Mouse (Mus musculus) thymus, postnatal 36 days (tissue): ENCODE data around the gene Thoc5.

Experiments used
- DNase-seq, 2 experiments: peaks; one replicate each; pipeline ENCODE4 v3.0.0; 2022; ENCODE audit warnings: mixed read lengths in 2 of 2

The Thoc5 gene

DNA sequence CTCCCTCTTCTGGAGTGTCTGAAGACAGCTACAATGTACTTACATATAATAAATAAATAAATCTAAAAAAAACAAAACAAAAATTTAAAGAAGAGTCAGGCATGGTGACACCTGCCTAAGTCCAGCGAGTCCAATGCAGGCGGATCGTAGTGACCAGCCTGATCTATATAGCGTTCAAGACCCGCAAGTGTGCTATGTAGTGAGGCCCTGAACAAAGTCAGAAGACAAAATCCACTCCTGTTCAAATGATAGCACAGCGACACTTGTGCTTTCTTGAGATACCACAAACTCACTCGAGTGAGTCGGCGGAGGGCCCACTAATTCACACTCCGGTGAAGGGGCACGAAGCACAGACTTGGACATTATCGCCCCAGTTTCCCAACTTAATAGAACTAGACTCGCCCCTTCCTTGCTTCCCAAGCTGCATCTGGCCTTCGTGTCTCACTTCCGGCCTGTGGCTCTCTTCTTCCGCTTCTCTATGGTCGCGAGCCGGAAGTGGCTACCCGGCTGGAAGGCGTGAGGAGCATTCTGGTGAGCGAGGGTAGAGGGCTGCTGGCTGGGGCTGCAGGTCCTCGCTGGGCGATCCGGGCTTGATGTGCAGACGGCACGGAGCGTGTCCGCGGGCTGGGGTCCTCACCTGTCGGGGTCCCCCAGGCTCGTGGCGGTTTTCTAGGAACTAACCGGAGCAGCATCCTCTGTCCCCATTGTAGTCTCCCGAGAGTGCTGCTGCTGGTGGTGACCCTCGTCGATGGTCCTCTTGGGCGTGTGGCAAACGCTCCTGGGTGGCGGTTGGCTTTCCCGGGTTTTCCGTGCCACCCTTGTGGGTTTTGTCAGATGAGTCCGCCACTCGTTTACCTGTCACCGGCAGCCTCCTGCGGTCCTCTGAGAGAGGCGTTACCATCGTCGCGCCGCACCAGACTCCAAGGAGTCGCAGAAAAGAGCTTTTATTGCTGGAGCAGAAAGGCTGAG, at the start of gene Thoc5:
TSS of gene Thoc5 (plus strand) at position 473 of the 969 bp plus-strand sequence.
- DNase-seq: peak; percentile 73 to 79

DNA sequence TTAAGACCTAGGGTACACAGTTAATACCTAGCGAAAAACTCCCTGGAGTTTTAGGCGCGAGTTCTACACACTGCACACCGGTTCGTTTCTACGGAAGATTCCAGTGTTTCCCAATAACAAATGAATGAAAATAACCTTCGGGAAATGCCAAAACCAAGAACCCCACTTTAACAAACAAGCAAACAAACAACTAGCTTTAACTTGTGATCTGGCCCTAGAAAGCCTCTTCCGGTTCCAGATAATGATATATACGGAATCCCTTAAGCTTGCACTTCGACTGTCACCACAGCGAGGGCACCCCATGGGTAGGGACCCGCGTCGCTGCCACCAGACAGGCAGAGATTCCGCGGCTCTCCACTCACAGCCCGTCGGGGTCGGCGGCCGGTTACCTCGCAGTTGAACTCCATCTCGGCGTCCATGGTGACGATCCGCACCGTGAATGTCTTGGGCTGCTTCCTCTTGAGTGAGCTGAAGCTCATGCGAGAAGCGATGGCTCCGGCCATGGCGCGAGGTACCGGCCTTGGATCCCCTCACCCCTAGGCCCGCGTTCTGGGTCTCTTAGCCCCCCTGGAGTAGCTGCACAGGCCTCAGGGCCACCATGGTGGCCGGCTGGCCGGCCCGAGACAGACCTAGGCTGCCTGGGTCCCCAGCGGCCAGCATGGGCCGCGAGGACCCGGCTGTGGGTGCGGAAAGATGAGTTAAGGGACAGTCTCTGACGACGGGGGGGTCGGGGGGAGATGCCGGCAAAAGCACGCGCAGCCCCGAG, 46.5 kb upstream of the Thoc5 start:
- DNase-seq: peak; percentile 58 to 62

DNA sequence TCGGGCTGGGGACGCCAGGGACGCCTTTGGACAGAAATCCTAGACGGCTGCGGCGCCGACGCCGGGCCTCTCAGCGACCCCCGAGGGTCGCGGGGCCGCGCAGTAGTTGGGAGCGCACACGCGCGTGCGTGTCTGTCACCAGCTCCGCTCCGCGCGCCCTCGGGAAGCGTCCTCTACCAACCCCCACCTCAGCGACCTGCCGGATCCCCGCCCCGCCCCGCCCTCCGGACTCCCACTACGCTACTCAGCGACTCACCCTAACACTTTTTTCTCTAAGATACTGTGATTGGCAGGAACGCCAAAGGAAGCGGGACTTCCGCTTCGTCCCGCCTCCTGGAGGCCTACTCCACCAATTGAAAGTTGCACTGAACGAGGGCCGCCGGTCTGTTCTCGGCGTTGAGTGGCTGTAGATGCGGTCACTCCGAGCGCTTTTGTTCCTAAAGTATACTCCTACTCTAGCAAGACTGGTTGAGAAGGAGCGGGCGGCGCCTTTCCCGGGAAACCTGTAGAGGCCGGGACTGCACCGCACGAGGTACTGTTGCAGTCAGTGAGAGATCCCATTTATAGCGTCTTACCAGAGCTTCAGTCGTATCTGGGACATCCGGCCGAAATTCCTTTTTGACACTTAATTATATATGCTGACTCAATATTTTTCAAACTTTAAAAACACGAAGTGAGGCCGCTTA, 45.7 kb upstream of the Thoc5 start, which contains the start of gene Nf2:
TSS of gene Nf2 (minus strand) at position 279 of the 686 bp plus-strand sequence.
- peak; percentile 91 to 97 for DNase-seq

DNA sequence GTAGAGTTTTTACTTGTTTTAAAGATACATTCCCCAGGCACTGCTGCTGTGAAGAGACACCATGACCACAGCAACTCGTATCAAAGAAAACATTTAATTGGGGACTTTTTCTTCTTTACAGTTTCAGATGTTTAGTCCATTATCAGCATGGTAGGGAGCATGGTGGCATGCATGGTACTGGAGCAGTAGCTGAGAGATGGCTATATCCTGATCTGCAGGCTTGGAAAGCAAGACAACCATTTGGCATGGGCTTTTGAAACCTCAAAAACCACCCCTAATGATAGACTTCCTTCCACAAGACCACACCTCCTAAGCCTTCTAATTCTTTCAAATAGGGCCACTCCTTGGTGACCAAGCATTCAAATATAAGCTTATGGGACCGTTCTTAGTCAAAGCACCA, 44.7 kb upstream of the Thoc5 start:
- no peak for DNase-seq

DNA sequence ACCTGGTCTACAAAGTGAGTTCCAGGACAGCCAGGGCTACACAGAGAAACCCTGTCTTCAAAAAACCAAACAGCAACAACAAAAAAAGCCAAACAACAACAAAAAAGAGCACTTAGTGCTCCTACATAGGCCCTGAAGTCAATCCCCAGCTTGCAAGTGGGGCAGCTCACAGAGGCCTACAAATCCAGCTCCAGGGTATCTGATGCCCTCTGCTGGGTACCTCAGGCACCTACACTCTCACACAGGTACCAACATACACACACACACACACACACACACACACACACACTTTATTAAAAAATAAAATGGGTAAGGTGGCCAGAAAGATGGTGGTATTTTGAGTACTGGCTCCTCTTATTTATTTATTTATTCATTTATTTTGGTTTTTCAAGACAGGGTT, 42.1 kb upstream of the Thoc5 start:
- DNase-seq: no peak

DNA sequence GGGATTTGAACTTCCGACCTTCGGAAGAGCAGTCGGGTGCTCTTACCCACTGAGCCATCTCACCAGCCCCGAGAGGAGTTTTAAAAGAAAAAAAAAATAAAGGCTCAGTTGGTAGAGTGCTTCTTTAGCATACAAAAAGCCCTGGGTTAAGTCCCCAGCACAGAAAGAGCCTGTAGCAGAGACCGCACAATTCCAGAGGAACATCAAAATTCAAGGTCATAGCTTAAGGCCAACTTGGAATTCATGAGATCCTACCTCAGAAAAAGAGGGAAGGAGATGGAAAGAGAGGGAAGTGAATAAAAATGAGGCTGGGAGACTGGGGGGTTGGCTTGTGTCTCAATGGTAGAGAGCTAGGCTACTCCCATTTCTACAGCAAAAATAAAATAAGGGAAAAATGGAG, 40.9 kb upstream of the Thoc5 start:
- no peak for DNase-seq

DNA sequence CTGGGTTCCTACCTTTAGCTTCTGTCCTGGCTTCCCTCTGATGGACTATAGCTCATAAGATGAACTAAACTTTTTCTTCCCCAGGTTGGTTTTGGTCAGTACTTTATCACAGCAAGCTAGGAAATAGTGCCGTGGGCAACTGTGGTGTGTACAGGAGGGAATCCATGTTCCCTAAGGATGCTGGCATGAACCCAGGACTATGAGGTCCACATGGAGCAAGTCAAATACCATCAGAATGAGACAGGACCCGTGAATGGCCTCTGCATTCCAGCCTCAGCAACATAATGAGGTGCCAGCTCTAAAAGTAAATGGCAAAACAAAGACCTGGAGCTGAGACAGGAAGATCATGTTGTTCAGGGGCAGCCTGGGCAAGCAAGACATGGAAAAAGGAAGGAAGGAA, 36.7 kb upstream of the Thoc5 start:
- DNase-seq: no peak

DNA sequence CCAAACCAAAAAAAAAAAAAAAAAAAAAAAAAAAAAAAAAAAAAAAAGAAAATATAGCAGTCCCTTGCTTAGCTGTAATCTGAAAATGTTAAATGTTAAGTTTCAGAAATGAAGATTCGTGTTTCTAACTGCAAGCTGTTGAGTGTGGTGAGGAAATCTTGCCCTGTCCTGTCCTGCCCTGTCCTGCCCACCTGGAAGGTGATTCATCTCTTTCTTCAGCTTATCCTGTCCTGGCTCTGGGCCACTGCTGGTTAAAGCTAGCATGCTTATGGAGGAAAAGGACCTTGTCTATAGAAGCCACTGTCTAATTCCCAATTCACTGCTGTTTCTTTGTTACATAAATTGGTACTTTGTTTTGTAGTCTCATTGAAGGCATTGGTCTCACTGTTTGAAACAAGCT, 34.1 kb upstream of the Thoc5 start:
- DNase-seq: no peak

DNA sequence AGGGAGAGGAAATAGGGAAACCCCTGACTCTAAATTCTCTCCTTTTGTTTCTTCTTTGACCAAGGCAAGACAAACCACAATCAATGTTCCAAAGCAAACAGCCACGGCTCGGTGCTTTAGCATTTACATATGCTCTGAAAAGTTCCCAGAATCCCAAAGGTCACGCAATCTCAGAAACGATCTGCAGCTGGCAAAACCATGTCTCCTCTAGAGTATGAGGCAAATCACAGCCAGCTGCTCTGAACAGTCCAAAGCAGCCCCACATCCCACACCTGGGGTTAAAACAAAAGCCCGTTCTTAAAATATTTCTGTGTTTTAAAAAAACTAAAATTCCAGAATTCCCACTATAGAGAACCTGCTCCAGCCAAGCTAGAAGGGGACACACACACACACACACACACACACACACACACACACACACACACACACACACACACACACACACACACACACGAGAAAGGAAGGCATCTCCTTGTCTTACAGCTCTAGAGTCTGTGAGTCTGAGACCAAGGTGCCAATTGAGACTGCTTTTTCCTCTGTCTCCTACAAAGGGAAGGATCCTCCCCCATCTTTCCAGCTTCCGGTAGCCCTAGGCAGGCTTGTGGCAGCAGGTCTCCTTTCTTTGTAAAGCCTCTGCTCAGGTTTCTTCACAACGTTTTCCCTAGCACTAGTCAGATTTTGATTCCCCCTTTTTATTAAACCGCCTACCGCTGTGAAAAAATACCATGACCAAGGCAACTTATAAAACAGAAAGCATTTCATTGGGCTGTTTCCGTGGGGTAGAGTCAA, 33.1 kb upstream of the Thoc5 start:
- DNase-seq: no peak

DNA sequence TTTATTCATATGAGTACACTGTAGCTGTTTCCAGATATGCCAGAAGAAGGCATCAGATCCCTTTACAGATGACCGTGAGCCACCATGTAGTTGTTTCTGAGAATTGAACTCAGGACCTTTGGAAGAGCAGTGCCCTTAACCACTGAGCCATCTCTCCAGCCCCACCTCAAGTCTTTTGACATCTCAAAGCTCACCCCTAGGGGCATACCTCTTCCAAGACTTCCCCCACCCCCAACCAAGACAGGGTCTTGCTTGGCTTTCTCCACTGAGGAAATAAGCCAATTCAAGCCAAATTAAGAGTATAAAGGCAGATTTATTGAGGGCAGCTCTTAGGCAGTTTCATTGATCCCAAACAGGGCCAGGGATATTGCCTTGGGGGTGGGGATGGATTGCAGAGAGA, 32.4 kb upstream of the Thoc5 start:
- DNase-seq: no peak

DNA sequence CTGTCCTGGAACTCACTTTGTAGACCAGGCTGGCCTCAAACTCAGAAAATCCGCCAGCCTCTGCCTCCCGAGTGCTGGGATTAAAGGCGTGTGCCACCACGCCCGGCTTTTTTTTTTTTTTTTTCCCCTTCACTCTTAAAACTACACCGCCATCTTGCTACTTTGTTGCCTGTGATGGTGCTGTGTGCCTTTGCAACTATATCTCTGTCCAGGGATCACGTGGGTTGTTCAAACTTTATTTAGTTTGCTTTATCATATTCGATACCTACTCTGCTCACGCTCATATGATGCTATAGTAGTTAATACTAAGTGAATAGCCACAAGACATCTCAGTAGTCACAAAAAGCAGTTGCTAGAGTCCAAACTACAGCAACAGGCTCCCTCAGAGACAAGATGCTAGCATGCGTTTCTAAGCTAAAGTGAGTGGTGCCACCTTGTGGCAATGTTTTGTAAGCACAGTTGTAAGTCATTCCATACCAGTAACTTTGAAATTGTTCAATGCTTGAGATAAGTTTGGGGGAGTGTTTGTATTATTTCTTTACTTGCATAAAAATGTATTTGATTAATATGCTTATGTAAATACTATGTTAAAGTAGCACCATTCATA, 29.4 kb upstream of the Thoc5 start:
- DNase-seq: peak; percentile 48 to 57

DNA sequence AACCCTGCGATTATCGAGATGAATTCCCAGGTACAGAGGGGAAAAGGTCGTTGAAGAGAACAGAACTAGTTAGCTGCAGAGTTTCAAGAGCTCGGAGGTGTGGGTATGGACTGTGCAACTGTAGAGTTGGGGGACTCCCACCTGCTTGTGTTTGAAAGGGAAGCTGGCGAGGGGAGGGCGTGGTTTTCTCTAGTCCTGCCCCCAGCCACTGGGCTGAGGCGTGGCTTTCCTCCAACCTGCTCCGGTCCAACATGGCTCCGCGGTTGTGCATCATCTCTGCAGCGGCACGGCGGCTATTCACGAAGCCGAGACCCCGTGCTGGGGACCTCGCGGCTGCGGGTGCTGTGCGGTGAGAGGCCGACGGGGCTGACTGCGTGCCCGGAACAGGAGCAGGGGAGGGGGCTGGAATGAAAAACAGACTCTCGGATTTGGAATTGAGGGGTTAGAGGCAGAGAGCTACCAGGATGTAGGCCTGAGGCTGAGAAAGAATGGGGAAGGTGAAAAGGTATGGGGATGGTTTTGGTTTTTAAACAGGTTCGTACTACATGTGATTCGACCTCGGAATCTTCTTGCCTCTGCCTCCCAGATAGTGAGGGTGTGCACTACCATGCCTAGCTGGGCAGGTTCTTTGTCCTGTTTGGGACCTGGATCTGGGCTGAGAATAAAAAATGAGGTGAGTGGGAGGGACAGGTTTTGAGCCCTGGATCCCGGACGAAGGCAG, 21.2 kb upstream of the Thoc5 start, which contains the start of gene Nipsnap1:
TSS of gene Nipsnap1 (plus strand) at position 197 of the 721 bp plus-strand sequence.
- peak; percentile 89 to 91 for DNase-seq

DNA sequence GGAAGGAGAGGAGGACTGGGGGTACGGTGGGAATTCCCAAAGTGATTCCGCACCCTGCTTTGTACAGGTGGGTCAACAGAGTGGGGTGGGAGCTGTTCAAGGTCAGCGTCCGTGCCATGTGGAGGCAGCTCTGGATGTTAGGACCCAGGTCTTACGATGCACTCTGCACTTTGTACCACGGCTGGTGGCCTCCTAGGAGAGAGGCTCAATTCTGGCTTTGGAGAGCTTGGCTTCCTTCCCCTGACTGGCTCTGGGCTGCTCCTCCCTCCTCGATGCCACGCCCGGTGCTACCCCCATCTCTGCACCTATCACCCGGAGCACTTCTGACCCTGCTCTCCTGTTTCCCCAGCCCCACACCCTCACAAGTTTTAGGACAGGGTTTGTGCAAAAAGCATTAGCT, 20.6 kb upstream of the Thoc5 start:
- DNase-seq: peak in 1 of 2 experiments; percentile 30

DNA sequence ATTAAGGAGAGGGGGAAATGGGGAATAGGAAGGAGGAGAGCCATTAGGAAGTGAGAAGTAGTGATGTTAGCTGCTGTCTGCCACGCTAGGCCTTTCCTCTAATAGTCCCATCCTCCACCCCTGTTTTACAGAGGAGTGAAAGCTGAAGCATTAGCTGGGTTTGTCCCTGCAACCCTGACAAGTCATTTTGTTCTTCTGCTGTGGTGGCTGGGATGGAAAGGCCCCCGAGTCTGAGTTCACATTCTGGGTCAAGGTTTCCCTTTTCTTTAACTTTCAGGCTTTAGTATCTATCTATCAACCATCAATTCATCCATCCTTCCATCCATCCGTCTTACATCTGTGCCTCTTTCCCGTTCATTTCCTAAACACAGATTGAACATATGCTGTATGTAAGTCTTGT, 14.0 kb upstream of the Thoc5 start:
- DNase-seq: no peak

DNA sequence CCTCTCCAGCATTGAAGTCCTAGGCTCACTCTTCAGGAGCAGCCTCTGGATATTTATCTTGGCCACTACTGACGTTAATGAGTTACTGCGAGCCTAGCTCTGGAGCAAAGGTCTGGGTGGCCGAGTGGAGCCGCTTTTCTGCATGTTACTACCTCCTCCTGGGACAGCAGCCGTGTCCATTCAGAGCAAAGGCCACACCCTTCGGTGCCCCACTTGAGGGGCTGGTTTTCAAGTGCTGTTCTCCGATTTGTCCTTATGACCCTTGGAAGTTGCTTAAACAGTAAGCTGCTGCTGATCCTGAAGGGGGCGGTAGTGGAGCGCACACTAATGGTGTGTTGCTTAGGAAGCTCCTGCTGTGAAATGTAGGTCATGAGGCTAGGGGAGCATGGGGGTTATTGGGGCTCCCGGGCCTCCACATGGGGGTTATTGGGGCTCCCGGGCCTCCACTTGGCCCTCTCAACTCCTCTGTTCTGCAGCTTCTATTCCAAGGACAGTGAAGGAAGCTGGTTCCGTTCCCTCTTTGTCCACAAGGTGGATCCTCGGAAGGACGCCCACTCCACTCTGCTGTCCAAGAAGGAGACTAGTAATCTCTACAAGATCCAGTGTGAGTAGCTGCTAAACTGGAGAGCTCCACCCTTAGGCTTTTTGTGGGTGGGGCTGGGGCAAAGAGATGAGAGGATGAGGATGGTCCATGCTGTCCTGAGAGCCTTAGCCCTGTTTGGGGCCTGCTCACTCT, 12.1 kb upstream of the Thoc5 start:
- no peak for DNase-seq

DNA sequence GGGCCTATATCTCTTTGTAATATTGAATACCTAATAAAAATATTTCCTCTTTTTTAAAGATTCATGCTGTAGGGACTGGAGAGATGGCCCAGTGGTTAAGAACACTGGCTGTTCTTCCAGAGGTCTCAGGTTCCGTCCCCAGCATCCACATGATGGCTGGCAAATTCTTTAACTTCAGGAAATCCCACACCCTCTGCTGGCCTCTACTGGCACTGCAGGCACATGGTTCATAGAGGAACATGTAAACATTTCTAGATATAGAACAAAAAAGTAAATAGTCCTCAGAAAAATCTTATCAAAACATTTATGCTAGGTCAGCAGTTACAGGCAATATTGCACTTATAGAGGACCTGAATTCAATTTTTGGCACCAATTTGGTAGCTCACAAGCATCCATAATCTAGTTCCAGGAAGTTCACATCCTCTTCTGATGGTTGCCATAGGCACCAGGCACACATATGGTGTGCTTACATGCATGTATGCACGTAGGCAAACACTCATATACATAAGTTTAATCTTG, 9.7 kb upstream of the Thoc5 start:
- DNase-seq: peak; percentile 54 to 69

DNA sequence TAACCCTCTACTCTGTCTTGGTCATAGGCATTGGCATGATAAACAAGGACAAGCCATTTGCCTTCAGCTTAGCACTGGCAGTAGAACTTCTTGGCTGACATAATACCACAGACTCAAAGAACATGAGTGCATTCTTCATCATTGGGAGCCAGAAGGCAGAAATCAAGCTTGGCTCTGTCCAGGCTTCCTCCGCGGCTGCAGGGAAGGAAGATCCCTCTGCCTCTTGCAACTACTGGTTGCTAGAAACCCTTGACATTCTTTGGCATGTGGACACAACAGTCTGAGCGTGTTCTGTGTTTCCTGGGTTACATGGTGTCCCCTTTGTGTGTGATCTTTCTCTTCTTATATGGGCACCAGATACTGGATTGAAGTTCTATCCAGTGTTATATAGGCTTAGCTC, 8.1 kb upstream of the Thoc5 start:
- no peak for DNase-seq

DNA sequence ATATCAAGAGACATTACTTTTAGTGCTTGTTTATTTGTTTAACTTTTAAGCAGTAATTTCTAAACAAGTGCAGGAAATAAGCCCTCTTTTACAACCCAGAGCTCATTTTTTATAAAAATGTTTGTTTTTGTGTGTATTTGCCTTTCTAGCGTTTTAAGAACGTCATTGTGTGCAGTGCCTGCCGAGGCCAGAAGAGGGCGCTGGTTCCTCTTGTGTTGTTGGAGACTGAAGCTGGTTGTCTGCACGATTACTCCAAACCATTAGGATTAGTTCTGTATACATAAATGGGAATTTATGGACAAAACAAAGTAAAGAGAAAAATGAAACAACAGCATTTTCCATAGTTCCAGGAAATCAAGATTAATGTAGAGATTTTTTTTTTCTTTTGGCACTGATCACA, 5.3 kb downstream of the Thoc5 start:
- peak in 1 of 2 experiments; percentile 12 for DNase-seq

DNA sequence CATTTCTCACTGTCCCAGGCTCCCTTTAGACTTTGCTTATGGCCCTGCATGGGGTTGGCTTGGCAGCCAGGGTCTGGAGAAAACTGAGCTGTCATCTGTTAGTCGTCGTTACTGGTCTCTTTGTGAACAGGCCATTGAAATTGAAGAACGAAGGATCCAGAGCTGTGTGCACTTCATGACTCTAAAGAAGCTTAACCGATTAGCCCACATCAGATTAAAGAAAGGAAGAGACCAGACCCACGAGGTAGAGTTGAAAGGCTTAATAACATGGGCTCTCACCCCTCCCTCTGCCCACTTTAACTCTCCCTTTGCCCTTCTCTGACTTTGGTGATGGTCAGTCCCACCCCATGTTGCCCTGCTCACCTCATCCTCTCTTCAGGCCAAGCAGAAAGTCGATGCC, 6.8 kb downstream of the Thoc5 start:
- no peak for DNase-seq

DNA sequence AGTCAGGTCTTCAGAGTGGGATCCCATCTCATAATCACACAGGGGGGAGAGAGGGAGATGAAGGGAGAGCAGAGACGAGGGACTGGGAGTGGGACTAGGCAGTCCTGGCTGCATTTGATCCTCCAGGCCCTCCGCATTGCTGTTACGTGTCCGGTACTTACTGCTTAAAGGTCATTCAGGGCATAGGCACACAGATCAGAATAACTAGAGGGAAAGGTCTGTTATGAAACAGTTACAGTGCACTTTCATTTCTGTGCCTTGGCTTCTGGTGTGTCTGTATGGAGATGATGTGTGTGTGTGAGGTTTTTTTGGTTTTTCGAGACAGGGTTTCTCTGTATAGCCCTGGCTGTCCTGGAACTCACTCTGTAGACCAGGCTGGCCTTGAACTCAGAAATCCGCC, 11.1 kb downstream of the Thoc5 start:
- DNase-seq: no peak
